ENCODE assay signal across 12 mouse cellular contexts in the genomic region with DNA sequence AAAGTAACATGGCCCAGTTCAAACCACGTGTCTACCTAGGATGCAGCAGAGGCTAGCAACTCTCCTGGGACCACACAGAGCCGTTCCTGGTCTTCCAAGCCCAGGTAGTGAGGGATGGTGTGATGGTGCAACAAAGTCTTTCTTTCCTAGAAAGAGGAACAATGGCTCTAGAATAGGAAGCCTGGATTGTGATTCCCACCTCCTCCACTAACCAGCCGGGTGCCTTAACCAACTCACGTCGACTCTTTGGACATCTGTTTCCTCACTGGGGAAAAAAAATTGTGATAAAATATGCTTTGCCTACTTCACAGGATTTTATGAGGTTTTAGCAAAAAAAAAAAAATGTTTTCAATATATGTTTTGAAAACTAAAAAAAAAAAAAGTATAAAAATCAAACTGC.
"Had no signal": no experiment of that assay in that cellular context is flagged by ENCODE, and none has a peak within 500 bp of the region (broad histone marks: within the 10 kb centered on the region; RNA-seq: fewer than 3 reads in every experiment).

No protein-coding gene starts in this region.

- DNase-seq: gastrocnemius, postnatal 14 days; gastrocnemius, postnatal 36 days; heart, adult 18-20 months; heart, postnatal 10 days; heart, postnatal 36 days; kidney, adult 11 months; kidney, adult 2 months; kidney, adult 9 months; kidney, postnatal 25 days; kidney, postnatal 4 days; liver; liver, embryonic 13.5 days had no signal
